ENCODE assay signal across 10 mouse cellular contexts in the genomic region with DNA sequence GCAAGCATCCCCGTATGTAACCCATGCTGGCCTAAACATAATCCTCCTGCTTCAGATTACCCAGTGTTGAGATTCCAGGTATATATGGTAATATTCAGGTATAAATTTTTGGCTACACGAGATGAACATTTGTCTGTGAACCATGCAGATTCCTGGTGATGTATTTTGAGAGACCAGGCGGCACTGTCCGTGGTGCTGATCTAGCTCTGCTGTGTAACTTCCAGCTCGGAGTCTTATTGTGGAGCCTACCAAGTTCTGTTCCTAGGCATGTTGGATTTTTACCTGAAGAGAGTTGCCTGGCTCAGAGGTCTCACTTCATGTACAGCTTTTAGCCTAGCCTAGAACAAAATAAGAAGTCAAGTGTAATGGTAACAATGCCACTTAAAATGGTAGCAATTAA.
DNase-seq lines count a peak whose midpoint lies in the region; ATAC-seq lines count a peak whose summit lies in the region.
"Had no signal": no experiment of that assay in that cellular context is flagged by ENCODE, and none has a peak within 500 bp of the region (broad histone marks: within the 10 kb centered on the region; RNA-seq: fewer than 3 reads in every experiment).

No protein-coding gene starts in this region.

- DNase-seq in kidney, adult 18-20 months = peak; percentile 9
- DNase-seq in A20 (ENCODE audit: low read depth, low spot score) = peak; percentile 15
- peak; percentile 76 for DNase-seq in NIH3T3 (ENCODE audit: low read depth)
- peak; percentile 27 for DNase-seq in kidney, postnatal 14 days
- DNase-seq in cerebellum, postnatal 14 days = no peak
- DNase-seq in thymus, postnatal 0 days (ENCODE audit: low spot score) = no peak

- ATAC-seq in kidney, embryonic 16.5 days (ENCODE audit: low FRiP score, low TSS enrichment) = no peak
- no peak for ATAC-seq in erythroblast, adult 5-6 weeks (replicated peaks; ENCODE audit: low FRiP score, poor library complexity, severe bottlenecking)

- no peak overlapping the region for H3K4me3 ChIP-seq in kidney, embryonic 16.5 days (ENCODE audit: low read length)
- H3K4me3 ChIP-seq: erythroblast, embryonic 14.5 days; lung, embryonic 15.5 days had no signal

- no peak overlapping the region for H3K9ac ChIP-seq in kidney, embryonic 16.5 days (replicated peaks; ENCODE audit: low read length)
- H3K9ac ChIP-seq: lung, embryonic 15.5 days had no signal

- H3K9me3 ChIP-seq in kidney, embryonic 16.5 days (ENCODE audit: low read length) = no peaks in the 10 kb centered on the region
- H3K9me3 ChIP-seq: lung, embryonic 15.5 days had no signal

- no peaks in the 10 kb centered on the region for H3K4me1 ChIP-seq in kidney, embryonic 16.5 days (ENCODE audit: insufficient read depth, low read length)
- H3K4me1 ChIP-seq: lung, embryonic 15.5 days had no signal

- WGBS in kidney, embryonic 16.5 days = 44% methylated on average over 5 of the region's 5 CpGs

- H3K27ac ChIP-seq in kidney, embryonic 16.5 days (ENCODE audit: low read length) = no peak overlapping the region
- H3K27ac ChIP-seq: lung, embryonic 15.5 days had no signal

- H3K27me3 ChIP-seq in kidney, embryonic 16.5 days (ENCODE audit: insufficient read depth, low read length) = no peaks in the 10 kb centered on the region
- H3K27me3 ChIP-seq: lung, embryonic 15.5 days had no signal

- H3K4me2 ChIP-seq in kidney, embryonic 16.5 days (replicated peaks; ENCODE audit: low read depth, low read length) = no peak overlapping the region
- H3K4me2 ChIP-seq: lung, embryonic 15.5 days had no signal

- H3K36me3 ChIP-seq in kidney, embryonic 16.5 days (ENCODE audit: insufficient read depth, low read length) = no peaks in the 10 kb centered on the region
- H3K36me3 ChIP-seq: lung, embryonic 15.5 days had no signal

Comparison
In these comparisons a context has a peak if more than half of its experiments do, and no peak if none do; other contexts are left out.
1. DNase-seq: peak in kidney, adult 18-20 months (single experiment), A20 (single experiment), NIH3T3 (single experiment) and kidney, postnatal 14 days (single experiment); none in cerebellum, postnatal 14 days (0 of 2) and thymus, postnatal 0 days (single experiment).